Mouse (Mus musculus): ENCODE measurements at regions not wholly inside any gene's neighbourhood (a gene's known extent, or its start where the extent isn't known, plus 50 kb on each side); places are given as distances from the start of the nearest gene placed in this dataset.
A peak's percentile ranks its signal among the peaks of the same experiment; 100 is the strongest.

- no peak for DNase-seq
Measured at GRCm38 (mm10) chr10:74722971-74723370, 244.0 kb upstream of the Gnaz start.

DNA sequence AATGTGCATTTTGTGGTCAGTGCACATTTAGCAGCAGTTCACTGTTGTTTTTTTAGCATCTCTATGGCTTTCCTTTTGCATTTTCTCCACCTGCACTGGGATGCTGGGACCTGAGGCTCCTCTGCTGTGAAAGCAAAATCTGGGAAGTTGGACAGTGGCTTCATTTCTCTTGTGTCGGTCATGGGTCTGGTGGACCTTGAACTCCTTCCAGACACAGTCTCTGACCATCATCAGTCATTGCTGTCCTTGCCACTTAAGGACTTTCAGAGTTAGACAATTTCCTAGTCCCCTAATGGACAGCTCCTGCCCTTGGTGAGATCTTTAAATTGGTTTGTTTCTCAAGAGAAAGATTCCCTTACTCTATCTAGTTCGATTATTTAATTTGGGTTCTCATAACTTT, 217.5 kb upstream of the Gnaz start:
- no peak for DNase-seq

- no peak for DNase-seq
Measured at GRCm38 (mm10) chr10:74750879-74751278, 216.1 kb upstream of the Gnaz start.

DNA sequence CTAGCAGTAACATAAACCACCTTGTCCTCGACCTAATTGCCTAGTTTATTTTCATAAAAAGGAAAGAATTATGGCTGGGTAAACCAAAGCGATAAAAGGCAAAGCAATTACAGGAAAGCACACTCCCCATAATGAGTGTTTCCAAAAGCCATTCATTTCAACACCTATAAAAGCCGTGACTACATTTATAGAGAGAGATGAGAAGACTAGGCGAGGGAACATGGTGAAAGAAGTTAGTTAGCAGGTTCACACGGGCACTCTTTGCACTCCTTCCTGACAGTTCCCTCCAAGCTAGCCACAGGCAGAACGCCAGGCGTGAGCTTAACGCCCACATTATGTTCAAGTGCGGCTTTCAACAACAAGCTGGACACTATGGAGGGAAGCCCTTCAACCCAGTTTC, 206.2 kb upstream of the Gnaz start:
- no peak for DNase-seq

GRCm38 (mm10) chr10:74789245-74789644, 177.7 kb upstream of the Gnaz start:
- no peak for DNase-seq

DNA sequence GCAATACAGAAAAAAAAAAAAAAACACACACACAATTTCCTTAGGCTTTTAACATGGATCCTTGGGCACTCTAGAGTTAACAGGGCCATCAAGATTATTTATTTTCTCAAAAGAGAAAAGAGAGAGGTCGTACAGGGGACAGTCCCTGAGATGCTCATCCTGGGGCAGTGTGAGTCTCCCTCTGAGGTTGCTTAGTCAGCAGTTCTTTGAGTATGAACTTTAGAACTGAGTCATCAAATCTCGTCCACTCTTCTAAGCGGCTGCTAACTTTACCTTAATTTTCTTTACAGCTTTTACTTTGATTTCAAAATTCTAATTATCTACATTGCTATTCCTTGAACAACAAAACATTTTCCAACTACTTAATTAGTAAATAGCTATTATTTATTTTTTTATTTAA, 177.0 kb upstream of the Gnaz start:
- no peak for DNase-seq

DNA sequence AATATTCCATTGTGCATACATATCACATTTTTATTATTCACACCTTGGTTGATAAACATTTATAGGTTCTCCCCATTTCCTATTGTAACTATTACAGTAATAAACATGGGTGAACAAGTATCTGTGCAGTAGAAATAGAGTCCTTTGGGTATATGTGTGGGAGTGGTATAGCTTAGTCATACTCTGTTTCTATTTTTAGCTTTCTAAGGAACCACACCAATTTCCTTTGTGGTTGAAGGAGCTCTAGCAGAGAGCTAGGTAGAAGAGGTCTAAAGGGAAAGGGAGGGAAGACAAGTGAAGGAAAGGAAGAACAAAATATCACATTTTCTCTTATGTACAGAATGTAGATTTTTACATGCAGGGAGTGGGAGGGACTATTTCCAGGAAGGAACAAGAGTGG, 143.6 kb upstream of the Gnaz start:
- DNase-seq = no peak

GRCm38 (mm10) chr10:74834359-74834758, 132.6 kb upstream of the Gnaz start:
- no peak for DNase-seq

GRCm38 (mm10) chr10:74848372-74848771, 118.6 kb upstream of the Gnaz start:
- DNase-seq = peak; percentile 56

GRCm38 (mm10) chr10:74854991-74855664, 111.8 kb upstream of the Gnaz start:
- DNase-seq = no peak

Measured in kidney, adult 18-20 months (tissue).